Mouse (Mus musculus): Measurements from ENCODE around the gene Slc18b1. TPM values are rescaled to one million over a fixed set of nuclear protein-coding genes. Genes with fewer than 3 reads are reported as not detected.
"Not testable (repeated sequence)": the region's sequence is repeated elsewhere in the genome, so short reads cannot be mapped to it uniquely, and the experiment has no call there.

The Slc18b1 gene
- polyA plus RNA-seq, 1 experiment from 2014 or later = 24.2 TPM

- not testable (repeated sequence) for H3K9me3 ChIP-seq, H3K27ac ChIP-seq, H3K27me3 ChIP-seq
- Histone ChIP-seq H3K9ac (peak overlapping the region; percentile 93), H3K4me1 (peaks cover 19% of the 10 kb centered on the region), H3K36me3 (peaks cover 34% of the 10 kb centered on the region), H3K4me3 (peak overlapping the region; percentile 79), H3K4me2 (replicated peaks) (peak overlapping the region; percentile 76)
- 0 out of 2 replicates have a peak, but pooled peaks have one; percentile 43 for ATAC-seq (ENCODE audit: insufficient number of reproducible peaks, insufficient read depth, low FRiP score, low TSS enrichment)
- under 1% methylated on average over 23 of the region's 23 CpGs for WGBS
These were observed 10.2 kb upstream of the Slc18b1 start for GRCm38 (mm10) chr10:23786631-23787038.

- peak; percentile 96 for ATAC-seq (ENCODE audit: insufficient number of reproducible peaks, insufficient read depth, low FRiP score, low TSS enrichment)
- peaks cover 32% of the 10 kb centered on the region for H3K36me3 ChIP-seq
- peak within 1 kb of the TSS; percentile 93 for H3K9ac ChIP-seq
- peaks cover 19% of the 10 kb centered on the region for H3K4me1 ChIP-seq
- peak within 1 kb of the TSS; percentile 95 for H3K27ac ChIP-seq
- no peaks in the 10 kb centered on the region for H3K27me3 ChIP-seq
- no peaks in the 10 kb centered on the region for H3K9me3 ChIP-seq
- peak within 1 kb of the TSS; percentile 76 for H3K4me2 ChIP-seq (replicated peaks)
- H3K4me3 ChIP-seq = peak within 1 kb of the TSS; percentile 79
- WGBS = under 1% methylated on average over 51 of the region's 51 CpGs
These were observed 9.5 kb upstream of the Slc18b1 start, which contains the start of gene Rps12 for GRCm38 (mm10) chr10:23787062-23787821. Gene Rps12, minus strand, starts transcription at chr10:23787275.

- peaks cover 19% of the 10 kb centered on the region for H3K4me1 ChIP-seq
- H3K4me3 ChIP-seq = peak overlapping the region; percentile 79
- no peak for ATAC-seq (ENCODE audit: insufficient number of reproducible peaks, insufficient read depth, low FRiP score, low TSS enrichment)
- 9% methylated on average over 8 of the region's 8 CpGs for WGBS
- H3K9me3 ChIP-seq = no peaks in the 10 kb centered on the region
- no peaks in the 10 kb centered on the region for H3K27me3 ChIP-seq
- H3K9ac ChIP-seq = peak overlapping the region; percentile 74
- H3K36me3 ChIP-seq = peaks cover 28% of the 10 kb centered on the region
- peak overlapping the region; percentile 57 for H3K4me2 ChIP-seq (replicated peaks)
- peak overlapping the region; percentile 95 for H3K27ac ChIP-seq
These were observed 8.7 kb upstream of the Slc18b1 start for GRCm38 (mm10) chr10:23788056-23788600.

- 57% methylated on average over 9 of the region's 9 CpGs for WGBS
- Histone ChIP-seq H3K9ac (no peak overlapping the region), H3K4me3 (peak overlapping the region; percentile 55), H3K4me1 (peaks cover 5% of the 10 kb centered on the region), H3K36me3 (peaks cover 8% of the 10 kb centered on the region; the same call in 1 of the 2 replicates), H3K4me2 (replicated peaks) (peak overlapping the region; percentile 59), H3K27ac (no peak overlapping the region), H3K9me3 (no peaks in the 10 kb centered on the region), H3K27me3 (no peaks in the 10 kb centered on the region)
- no peak for ATAC-seq (ENCODE audit: insufficient number of reproducible peaks, insufficient read depth, low FRiP score, low TSS enrichment)
These were observed 790 bp upstream of the Slc18b1 start for GRCm38 (mm10) chr10:23795871-23796520.

GRCm38 (mm10) chr10:23797606-23798005, 820 bp downstream of the Slc18b1 start:
- Histone ChIP-seq H3K4me1 (peaks cover 5% of the 10 kb centered on the region), H3K4me2 (replicated peaks) (peak overlapping the region; percentile 59), H3K27ac (no peak overlapping the region), H3K36me3 (peaks cover 21% of the 10 kb centered on the region), H3K9ac (peak overlapping the region; percentile 75), H3K4me3 (peak overlapping the region; percentile 55), H3K9me3 (no peaks in the 10 kb centered on the region), H3K27me3 (no peaks in the 10 kb centered on the region)
- 12% methylated on average over 3 of the region's 3 CpGs for WGBS
- no peak for ATAC-seq (ENCODE audit: insufficient number of reproducible peaks, insufficient read depth, low FRiP score, low TSS enrichment)

- no peak for ATAC-seq (ENCODE audit: insufficient number of reproducible peaks, insufficient read depth, low FRiP score, low TSS enrichment)
- WGBS = 71% methylated on average over 1 of the region's 1 CpGs
- Histone ChIP-seq H3K4me1 (peaks cover 5% of the 10 kb centered on the region), H3K27me3 (no peaks in the 10 kb centered on the region), H3K4me2 (replicated peaks) (peak overlapping the region; percentile 59), H3K4me3 (peak overlapping the region; percentile 55), H3K9me3 (no peaks in the 10 kb centered on the region), H3K27ac (0 out of 2 replicates have a peak overlapping the region, but pooled peaks have one; percentile 12), H3K36me3 (peaks cover 23% of the 10 kb centered on the region), H3K9ac (no peak overlapping the region)
These were observed 1.4 kb downstream of the Slc18b1 start for GRCm38 (mm10) chr10:23798142-23798541.

GRCm38 (mm10) chr10:23799933-23800332, 3.1 kb downstream of the Slc18b1 start:
- Histone ChIP-seq H3K36me3 (peaks cover 35% of the 10 kb centered on the region), H3K4me3 (no peak overlapping the region), H3K4me1 (peaks cover 5% of the 10 kb centered on the region), H3K9ac (no peak overlapping the region), H3K4me2 (replicated peaks) (no peak overlapping the region), H3K9me3 (no peaks in the 10 kb centered on the region), H3K27ac (no peak overlapping the region), H3K27me3 (no peaks in the 10 kb centered on the region)
- 20% methylated on average over 3 of the region's 3 CpGs for WGBS
- ATAC-seq (ENCODE audit: insufficient number of reproducible peaks, insufficient read depth, low FRiP score, low TSS enrichment) = no peak

GRCm38 (mm10) chr10:23802911-23803310, 6.1 kb downstream of the Slc18b1 start:
- no peak for ATAC-seq (ENCODE audit: insufficient number of reproducible peaks, insufficient read depth, low FRiP score, low TSS enrichment)
- H3K9me3 ChIP-seq = no peaks in the 10 kb centered on the region
- H3K27me3 ChIP-seq = no peaks in the 10 kb centered on the region
- H3K4me2 ChIP-seq (replicated peaks) = no peak overlapping the region
- H3K9ac ChIP-seq = no peak overlapping the region
- H3K4me1 ChIP-seq = peaks cover 3% of the 10 kb centered on the region
- peaks cover 45% of the 10 kb centered on the region for H3K36me3 ChIP-seq
- no peak overlapping the region for H3K4me3 ChIP-seq
- H3K27ac ChIP-seq = no peak overlapping the region
- 62% methylated on average over 3 of the region's 3 CpGs for WGBS

- Histone ChIP-seq H3K4me3 (no peak overlapping the region), H3K4me2 (replicated peaks) (no peak overlapping the region), H3K9ac (no peak overlapping the region), H3K27me3 (no peaks in the 10 kb centered on the region), H3K27ac (no peak overlapping the region), H3K9me3 (no peaks in the 10 kb centered on the region), H3K4me1 (no peaks in the 10 kb centered on the region), H3K36me3 (peaks cover 50% of the 10 kb centered on the region)
- no peak for ATAC-seq (ENCODE audit: insufficient number of reproducible peaks, insufficient read depth, low FRiP score, low TSS enrichment)
- WGBS = 70% methylated on average over 3 of the region's 3 CpGs
These were observed 7.9 kb downstream of the Slc18b1 start for GRCm38 (mm10) chr10:23804665-23805064.

- Histone ChIP-seq H3K9me3 (no peaks in the 10 kb centered on the region), H3K27ac (no peak overlapping the region), H3K36me3 (peaks cover 40% of the 10 kb centered on the region), H3K4me1 (no peaks in the 10 kb centered on the region), H3K9ac (no peak overlapping the region), H3K4me2 (replicated peaks) (no peak overlapping the region), H3K4me3 (no peak overlapping the region), H3K27me3 (no peaks in the 10 kb centered on the region)
- WGBS = 19% methylated on average over 4 of the region's 4 CpGs
- ATAC-seq (ENCODE audit: insufficient number of reproducible peaks, insufficient read depth, low FRiP score, low TSS enrichment) = no peak
These were observed 9.4 kb downstream of the Slc18b1 start for GRCm38 (mm10) chr10:23806201-23806600.

- no peak overlapping the region for H3K9ac ChIP-seq
- H3K27ac ChIP-seq = no peak overlapping the region
- H3K4me1 ChIP-seq = no peaks in the 10 kb centered on the region
- H3K4me2 ChIP-seq (replicated peaks) = no peak overlapping the region
- H3K27me3 ChIP-seq = no peaks in the 10 kb centered on the region
- H3K36me3 ChIP-seq = peaks cover 12% of the 10 kb centered on the region; the same call in 1 of the 2 replicates
- no peak for ATAC-seq (ENCODE audit: insufficient number of reproducible peaks, insufficient read depth, low FRiP score, low TSS enrichment)
- no peaks in the 10 kb centered on the region for H3K9me3 ChIP-seq
- no peak overlapping the region for H3K4me3 ChIP-seq
- 78% methylated on average over 9 of the region's 12 CpGs for WGBS
These were observed 15.1 kb downstream of the Slc18b1 start for GRCm38 (mm10) chr10:23811635-23812437.

All from embryonic facial prominence, embryonic 12.5 days (tissue).